In genomic region chr2:103662121-103662520, GRCm38 (mm10) we compare ENCODE assay signal across 8 mouse cellular contexts.
DNase-seq lines count a peak whose midpoint lies in the region; ATAC-seq and TF ChIP-seq lines count a peak whose summit lies in the region.

No protein-coding gene starts in this region.

- H3K4me2 ChIP-seq in limb, embryonic 14.5 days (replicated peaks; ENCODE audit: low read depth, low read length, severe bottlenecking), result no peak overlapping the region
- no peak overlapping the region for H3K4me2 ChIP-seq in kidney, embryonic 15.5 days
- H3K4me2 ChIP-seq in liver, embryonic 12.5 days, result no peak overlapping the region

- H3K4me1 ChIP-seq in limb, embryonic 14.5 days (ENCODE audit: control insufficient read depth, insufficient read depth, low read length), result peaks cover 3% of the 10 kb centered on the region; the same call in 1 of the 2 replicates
- H3K4me1 ChIP-seq in limb, embryonic 10.5 days, result peaks cover 19% of the 10 kb centered on the region; the same call in 1 of the 2 replicates
- H3K4me1 ChIP-seq in kidney, embryonic 15.5 days, result peaks cover 19% of the 10 kb centered on the region
- peaks cover 7% of the 10 kb centered on the region; the same call in 1 of the 2 replicates for H3K4me1 ChIP-seq in liver, embryonic 12.5 days

- 68% methylated on average over 4 of the region's 4 CpGs for WGBS in limb, embryonic 14.5 days
- WGBS in limb, embryonic 10.5 days, result 78% methylated on average over 4 of the region's 4 CpGs
- WGBS in kidney, embryonic 15.5 days, result 53% methylated on average over 4 of the region's 4 CpGs
- WGBS in liver, embryonic 12.5 days (ENCODE audit: insufficient replicate concordance), result 39% methylated on average over 4 of the region's 4 CpGs

- peak; percentile 26; the same call in 1 of the 2 replicates for ATAC-seq in limb, embryonic 14.5 days (ENCODE audit: low FRiP score, low read depth)
- ATAC-seq in activated CD4-positive, CD25-positive, alpha-beta regulatory T cell, adult 4 months, result peak; percentile 88
- ATAC-seq in kidney, embryonic 15.5 days (replicated peaks; ENCODE audit: low FRiP score), result no peak
- no peak for ATAC-seq in liver, embryonic 12.5 days

- H3K27ac ChIP-seq in limb, embryonic 14.5 days (replicated peaks; ENCODE audit: low read depth, low read length), result no peak overlapping the region
- no peak overlapping the region for H3K27ac ChIP-seq in limb, embryonic 10.5 days
- H3K27ac ChIP-seq in kidney, embryonic 15.5 days, result no peak overlapping the region
- no peak overlapping the region for H3K27ac ChIP-seq in liver, embryonic 12.5 days

- no peaks in the 10 kb centered on the region for H3K27me3 ChIP-seq in limb, embryonic 14.5 days (ENCODE audit: control insufficient read depth, insufficient read depth, low read length)
- no peaks in the 10 kb centered on the region for H3K27me3 ChIP-seq in limb, embryonic 10.5 days (ENCODE audit: low read depth, poor library complexity, severe bottlenecking)
- H3K27me3 ChIP-seq in kidney, embryonic 15.5 days, result no peaks in the 10 kb centered on the region
- H3K27me3 ChIP-seq in liver, embryonic 12.5 days (replicated peaks), result peaks cover 12% of the 10 kb centered on the region; the same call in 1 of the 2 replicates

- H3K4me3 ChIP-seq in limb, embryonic 14.5 days (replicated peaks; ENCODE audit: low read length), result no peak overlapping the region
- H3K4me3 ChIP-seq in limb, embryonic 10.5 days, result no peak overlapping the region
- no peak overlapping the region for H3K4me3 ChIP-seq in kidney, embryonic 15.5 days (replicated peaks)
- no peak overlapping the region for H3K4me3 ChIP-seq in liver, embryonic 12.5 days

- TF ChIP-seq POLR2A in limb, embryonic 14.5 days (IDR thresholded peaks at IDR 0.05; ENCODE audit: borderline replicate concordance, extremely low read depth, insufficient read depth, insufficient read length), result no peak

- peak; percentile 40 for DNase-seq in limb, embryonic 14.5 days (ENCODE audit: low spot score)
- no peak for DNase-seq in limb, embryonic 10.5 days (ENCODE audit: low spot score)
- peak; percentile 40 to 46 for DNase-seq in gastrocnemius, adult 8-10 months (ENCODE audit: low spot score in 2 of 2)
- DNase-seq in left cerebral cortex, adult 9 months (ENCODE audit: low spot score in 2 of 2), result peak; percentile 52 to 56
- DNase-seq in thymus, postnatal 0 days (ENCODE audit: low spot score), result peak; percentile 81

- H3K9me3 ChIP-seq in limb, embryonic 14.5 days (ENCODE audit: control insufficient read depth, low read length), result no peaks in the 10 kb centered on the region
- H3K9me3 ChIP-seq in limb, embryonic 10.5 days (replicated peaks), result no peaks in the 10 kb centered on the region
- H3K9me3 ChIP-seq in kidney, embryonic 15.5 days (replicated peaks), result no peaks in the 10 kb centered on the region
- no peaks in the 10 kb centered on the region for H3K9me3 ChIP-seq in liver, embryonic 12.5 days (replicated peaks)

- H3K36me3 ChIP-seq in limb, embryonic 14.5 days (ENCODE audit: control insufficient read depth, insufficient read depth, low read length), result no peaks in the 10 kb centered on the region
- no peaks in the 10 kb centered on the region for H3K36me3 ChIP-seq in limb, embryonic 10.5 days
- no peaks in the 10 kb centered on the region for H3K36me3 ChIP-seq in kidney, embryonic 15.5 days
- H3K36me3 ChIP-seq in liver, embryonic 12.5 days, result no peaks in the 10 kb centered on the region

- H3K9ac ChIP-seq in limb, embryonic 14.5 days (ENCODE audit: low read depth, low read length, severe bottlenecking), result no peak overlapping the region
- no peak overlapping the region for H3K9ac ChIP-seq in kidney, embryonic 15.5 days
- no peak overlapping the region for H3K9ac ChIP-seq in liver, embryonic 12.5 days

Comparison
In these comparisons a context has a peak if more than half of its experiments do, and no peak if none do; other contexts are left out.
1. ATAC-seq: peak in limb, embryonic 14.5 days (single experiment) and activated CD4-positive, CD25-positive, alpha-beta regulatory T cell, adult 4 months (single experiment); none in kidney, embryonic 15.5 days (single experiment) and liver, embryonic 12.5 days (single experiment).